Mouse (Mus musculus) common myeloid progenitor, adult 5-6 weeks (primary cell): Measurements from ENCODE around the gene Lilrb4a. TPM values are rescaled to one million over a fixed set of nuclear protein-coding genes. Genes with fewer than 3 reads are reported as not detected.
"Not testable (repeated sequence)": the region's sequence is repeated elsewhere in the genome, so short reads cannot be mapped to it uniquely, and the experiment has no call there.

ENCODE experiments used
- ATAC-seq: replicated peaks from 2 replicates; pipeline ENCODE4 v1.8.0; 2016; ENCODE audit warnings: low read depth, mild to moderate bottlenecking, moderate TSS enrichment, inconsistent platforms; ENCODE audit not compliant: poor library complexity, severe bottlenecking
- total RNA-seq: library from RNA; stranded (forward); fragments of 200-1000, 187-1606 nt; gene quantifications from 2 replicates; pipeline ENCODE4 v1.2.3, GENCODE M21; 2017

Gene Lilrb4a
- 11.6 and 17.0 TPM in 2 replicates for total RNA-seq

DNA sequence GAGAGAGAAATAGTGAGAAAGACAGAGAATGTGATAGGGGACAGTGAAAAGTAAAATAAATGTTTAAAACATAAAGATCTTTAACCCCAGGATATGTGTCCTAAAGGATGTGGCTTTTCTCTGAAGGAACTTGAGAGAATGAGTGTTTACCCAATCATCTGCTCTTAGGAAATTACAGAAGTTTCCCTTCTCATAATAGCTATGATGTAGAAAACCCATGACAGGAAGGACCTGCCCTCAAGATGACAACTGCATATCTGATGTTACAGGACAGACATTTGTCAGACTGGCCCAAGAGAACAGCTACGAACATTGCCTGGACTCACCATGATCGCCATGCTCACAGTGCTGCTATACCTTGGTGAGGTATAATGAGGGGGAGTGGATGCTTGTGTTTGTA is at the start of gene Lilrb4a:
Lilrb4a (plus strand) TSS at position 266 of the 400 bp plus-strand sequence.
- peak; percentile 97 for ATAC-seq

DNA sequence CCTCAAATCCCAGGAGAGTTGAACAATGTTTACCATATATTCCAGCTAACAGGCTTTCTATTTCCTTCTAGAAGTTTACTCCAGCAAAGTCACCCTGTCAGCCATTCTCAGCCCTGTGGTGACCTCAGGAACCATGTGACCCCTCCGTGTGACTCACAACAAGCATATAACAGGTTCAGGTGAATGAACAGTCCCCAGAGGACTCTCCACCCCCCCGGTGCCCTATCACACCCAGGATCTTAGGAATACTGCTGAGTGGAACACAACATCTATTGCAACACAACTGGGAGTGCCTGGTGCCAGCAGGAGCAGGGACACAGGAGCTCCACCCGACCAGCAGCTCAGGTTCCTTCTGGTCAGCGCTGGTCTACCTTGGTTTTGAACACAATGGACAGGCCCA is 39.1 kb upstream of the Lilrb4a start:
- no peak for ATAC-seq

DNA sequence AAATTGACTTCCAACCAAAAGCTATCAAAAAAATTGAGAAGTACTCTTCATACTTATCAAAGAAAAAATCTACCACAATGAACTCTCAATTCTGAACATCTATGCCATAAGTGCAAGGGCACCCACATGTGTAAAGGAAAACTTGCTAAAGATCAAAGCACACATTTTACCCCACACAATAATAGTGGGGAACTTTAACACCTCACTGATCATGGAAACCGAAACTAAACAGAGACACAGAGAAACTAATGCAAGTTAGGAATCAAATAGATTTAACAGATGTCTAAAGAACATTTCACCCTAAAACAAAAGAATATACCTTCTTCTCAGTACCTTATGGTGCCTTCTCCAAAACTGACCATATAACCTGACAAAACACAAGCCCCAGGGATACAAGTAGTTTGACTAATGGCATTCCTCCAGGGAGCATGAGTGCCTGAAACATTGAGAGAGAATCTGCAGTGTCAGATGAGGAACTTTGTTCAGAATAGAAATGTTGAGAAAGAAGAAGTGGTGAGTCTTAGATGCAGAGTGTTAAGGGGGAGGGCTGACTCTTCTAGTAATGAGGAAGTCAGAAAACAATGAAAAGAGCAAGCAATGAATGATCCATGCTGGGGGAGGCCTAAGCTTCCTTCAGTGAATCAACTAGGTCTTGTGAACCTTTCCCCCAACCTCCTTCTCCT is 37.0 kb upstream of the Lilrb4a start:
- ATAC-seq = peak; percentile 87

DNA sequence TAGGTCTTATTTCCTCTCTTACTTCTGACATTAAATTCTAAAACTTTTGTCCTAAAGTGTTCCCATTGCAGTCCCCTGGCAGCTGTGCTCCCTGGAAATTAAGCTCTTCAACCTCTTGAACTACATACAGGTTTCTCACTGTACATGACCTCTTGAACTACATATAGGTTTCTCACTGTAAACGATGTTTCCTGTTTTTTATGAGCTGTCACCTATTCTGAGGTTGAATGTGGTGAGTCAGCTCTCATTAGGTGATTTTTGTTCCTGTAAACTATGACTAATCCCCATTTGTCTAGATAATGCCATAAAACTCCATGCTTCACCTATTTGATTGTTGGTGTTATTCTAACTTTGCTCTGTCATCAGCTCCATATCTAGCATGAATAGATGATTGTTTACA is 36.4 kb upstream of the Lilrb4a start:
- peak; percentile 10; the same call in 1 of the 2 replicates for ATAC-seq

DNA sequence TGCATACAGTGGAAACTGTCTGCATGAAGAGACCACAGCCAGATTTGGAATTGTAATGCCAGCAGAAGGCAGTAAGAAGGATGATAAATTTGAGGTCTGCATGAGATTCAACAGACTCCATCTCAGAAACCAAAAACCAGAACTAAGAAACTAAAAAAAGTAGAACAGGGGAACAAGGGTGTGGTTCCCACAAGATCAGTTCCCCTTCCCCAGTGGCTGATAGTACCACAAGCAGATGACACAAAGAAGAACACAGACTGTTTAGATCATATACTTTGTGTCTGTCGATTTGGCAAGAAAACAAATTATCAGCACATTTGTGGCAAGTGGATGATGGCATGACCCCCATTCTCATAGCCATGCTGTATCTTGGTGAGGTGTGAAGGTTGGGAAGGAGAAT is 35.0 kb upstream of the Lilrb4a start:
- ATAC-seq = peak; percentile 69

DNA sequence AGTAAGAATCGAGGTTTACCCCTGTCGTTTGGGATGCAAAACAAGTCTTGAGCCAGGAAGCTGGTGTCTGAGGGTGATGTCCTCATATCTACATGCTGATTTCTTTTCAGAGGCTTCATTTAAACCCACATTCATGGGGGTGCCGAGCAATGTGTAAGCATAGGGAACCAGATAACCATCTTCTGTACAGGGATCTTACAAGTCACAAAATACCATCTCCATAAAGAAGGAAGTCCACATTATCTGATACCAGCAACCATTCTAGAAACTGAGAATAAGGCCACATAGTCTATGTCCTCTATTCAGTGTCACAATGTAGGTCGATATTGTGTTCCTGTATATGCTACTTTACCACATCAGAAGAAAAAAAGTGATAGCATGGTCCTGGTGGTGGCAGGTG is 34.4 kb upstream of the Lilrb4a start:
- peak; percentile 29 for ATAC-seq

DNA sequence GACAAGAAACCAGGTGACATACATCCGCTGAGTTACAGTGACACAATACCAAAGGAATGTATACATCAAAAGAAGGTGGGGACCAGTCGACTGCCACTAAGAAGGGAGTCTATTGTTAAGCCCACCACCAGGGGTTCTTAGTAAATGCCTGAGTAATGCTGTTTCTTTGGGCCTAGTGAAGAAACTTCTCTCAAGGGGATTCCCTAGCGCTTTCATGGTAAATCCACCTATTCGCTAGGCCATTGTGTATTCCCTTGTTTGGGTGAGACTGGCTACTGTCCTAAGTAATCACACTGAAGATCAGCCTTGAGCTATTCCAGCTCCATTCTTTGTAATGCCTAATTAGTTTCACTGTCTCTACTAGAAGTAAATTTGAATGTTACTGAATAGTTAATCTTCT is 27.0 kb upstream of the Lilrb4a start:
- not testable (repeated sequence) for ATAC-seq

DNA sequence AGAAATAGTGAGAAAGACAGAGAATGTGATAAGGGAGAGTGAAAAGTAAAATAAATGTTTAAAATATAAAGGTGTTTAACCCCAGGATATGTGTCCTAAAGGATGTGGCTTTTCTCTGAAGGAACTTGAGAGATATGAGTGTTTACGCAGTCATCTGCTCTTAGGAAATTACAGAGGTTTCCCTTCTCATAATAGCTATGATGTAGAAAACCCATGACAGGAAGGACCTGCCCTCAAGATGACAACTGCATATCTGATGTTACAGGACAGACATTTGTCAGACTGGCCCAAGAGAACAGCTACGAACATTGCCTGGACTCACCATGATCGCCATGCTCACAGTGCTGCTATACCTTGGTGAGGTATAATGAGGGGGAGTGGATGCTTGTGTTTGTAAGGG is 10.4 kb upstream of the Lilrb4a start, which contains the start of the genes Gm49339 and Lilr4b:
Gm49339 (plus strand) TSS at position 216 of the 400 bp plus-strand sequence.
Lilr4b (plus strand) TSS at position 236 of the 400 bp plus-strand sequence.
- ATAC-seq = peak; percentile 99

DNA sequence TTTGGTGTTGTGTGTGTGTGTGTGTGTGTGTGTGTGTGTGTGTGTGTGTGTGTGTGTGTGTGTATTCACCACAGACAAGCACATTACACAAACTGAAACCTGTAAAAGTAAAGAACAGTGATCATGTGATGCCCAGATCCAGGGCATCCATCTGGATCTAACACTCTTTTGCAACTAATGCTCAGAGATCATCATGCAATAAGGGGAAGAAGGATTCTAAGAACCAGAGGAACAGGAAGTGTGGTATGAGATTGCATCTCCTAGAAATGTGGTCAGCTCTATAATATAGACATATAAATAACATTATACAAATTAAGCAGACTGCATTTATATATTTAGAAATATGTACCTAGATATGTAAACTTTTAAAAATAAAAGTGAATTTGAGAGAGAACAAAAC is 29.3 kb downstream of the Lilrb4a start:
- peak; percentile 85 for ATAC-seq

DNA sequence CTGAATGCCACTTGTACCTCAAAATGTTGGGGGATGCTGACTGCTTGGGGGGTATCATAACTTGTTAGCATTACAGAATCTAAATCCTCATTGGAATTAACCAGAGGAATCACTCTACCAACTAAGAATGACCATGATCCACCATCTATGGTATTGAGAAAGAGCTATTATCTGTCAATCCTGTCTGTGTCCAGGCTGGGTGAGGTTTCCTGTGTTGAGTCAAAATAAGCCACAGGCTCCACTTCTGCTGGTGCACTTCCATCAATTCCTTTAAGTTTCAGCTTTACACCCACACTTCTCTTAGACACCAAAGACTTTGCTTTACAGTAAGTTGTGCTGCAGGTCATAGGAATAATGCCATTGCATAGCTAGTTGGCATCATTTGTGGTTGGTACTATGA is 30.7 kb downstream of the Lilrb4a start:
- peak; percentile 69 for ATAC-seq

DNA sequence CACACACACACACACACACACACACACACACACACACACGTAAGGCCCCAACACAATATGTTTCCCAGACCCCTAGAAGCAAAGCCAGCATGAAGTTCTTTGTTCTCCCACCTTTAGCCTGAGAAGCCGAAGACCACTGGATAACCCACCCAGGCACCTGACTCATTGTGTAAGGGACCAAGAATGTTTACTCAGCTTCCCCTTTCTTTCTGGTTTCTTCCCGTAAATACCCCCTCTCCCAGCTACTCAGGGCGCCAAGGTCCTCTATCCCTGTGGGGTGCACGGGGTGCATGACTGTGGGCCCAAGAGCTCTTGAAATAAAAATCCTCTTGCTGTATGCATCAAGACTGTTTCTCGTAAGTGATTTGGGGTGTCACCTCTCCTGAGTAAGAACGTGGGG is 35.3 kb downstream of the Lilrb4a start:
- peak; percentile 43 for ATAC-seq

DNA sequence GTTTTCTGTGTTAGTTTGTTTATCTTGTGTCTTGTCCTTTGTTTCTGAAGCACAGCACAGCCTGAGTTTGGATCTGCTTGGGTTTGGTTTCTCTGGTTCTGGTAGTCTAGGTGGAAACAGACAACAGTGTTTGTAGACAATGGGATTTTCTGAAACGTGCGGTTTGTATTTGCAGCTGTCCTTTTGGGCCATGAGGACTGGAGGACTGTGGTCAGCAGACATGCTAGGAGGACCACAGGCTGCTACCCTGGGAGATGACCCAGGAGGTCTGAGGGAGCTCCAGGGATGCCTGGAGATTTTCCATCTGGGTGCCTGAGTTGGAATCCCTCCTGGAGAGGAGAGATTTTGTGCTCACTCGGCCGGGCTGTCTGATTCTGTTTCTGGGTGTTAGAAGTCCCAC is 35.9 kb downstream of the Lilrb4a start:
- ATAC-seq = no peak

DNA sequence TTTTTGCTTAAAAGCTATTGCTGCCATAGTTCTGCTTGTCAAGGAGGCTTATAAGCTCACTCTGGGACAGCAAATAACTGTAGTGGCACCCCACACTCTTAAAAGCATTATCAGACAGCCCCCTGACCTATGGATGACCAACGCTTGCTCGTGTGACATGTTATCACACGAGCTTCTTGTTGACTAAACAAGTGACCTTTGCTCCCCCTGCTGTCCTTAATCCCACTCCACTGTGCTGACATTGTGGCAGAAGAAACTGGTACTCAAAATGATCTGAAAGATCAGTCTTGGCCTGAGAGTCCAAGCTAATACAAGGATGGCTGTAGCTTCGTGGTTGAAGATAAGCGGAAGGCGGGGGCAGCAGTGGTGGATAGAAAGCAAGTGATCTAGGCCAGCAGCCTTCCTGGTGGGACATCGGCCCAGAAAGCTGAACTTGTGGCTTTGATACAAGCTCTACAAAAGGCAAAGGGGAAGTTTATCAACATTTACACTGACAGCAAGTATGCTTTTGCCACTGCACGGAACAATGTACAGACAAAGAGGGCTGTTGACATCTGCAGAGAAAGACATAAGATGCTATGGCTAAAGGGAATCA is 38.2 kb downstream of the Lilrb4a start:
- peak; percentile 76 for ATAC-seq

DNA sequence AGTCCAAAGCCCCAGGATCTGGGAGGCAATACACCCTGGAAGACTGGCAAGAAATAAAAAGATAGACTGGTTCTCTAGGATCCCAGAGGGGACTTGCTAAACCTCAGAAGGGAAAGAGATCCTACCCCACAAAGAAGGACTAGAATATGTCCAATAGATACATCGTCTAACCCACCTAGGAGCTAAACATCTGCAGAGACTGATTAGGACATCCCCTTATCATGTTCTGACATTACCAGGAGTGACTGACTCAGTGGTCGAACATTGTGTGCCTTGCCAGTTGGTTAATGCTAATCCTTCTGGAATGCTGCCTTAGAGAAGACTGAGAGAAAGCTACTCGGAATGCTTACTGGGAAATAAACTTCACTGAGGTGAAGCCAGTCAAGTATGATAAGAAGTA is 38.7 kb downstream of the Lilrb4a start:
- ATAC-seq = peak; percentile 24

DNA sequence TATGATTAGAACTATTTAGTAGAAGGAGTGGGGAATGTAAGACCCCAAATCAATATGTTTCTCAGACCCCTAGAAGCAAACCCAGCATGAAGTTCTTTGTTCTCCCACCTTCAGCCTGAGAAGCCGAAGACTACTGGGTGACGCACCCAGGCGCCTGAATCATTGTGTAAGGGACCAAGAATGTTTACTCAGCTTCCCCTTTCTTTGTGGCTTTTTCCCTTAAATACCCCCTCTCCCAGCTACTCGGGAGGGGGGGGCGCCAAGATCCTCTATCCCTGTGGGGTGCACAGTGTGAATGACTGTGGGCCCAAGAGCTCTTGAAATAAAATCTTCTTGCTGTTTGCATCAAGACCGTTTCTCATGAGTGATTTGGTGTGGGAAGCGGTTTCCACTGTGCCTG is 40.1 kb downstream of the Lilrb4a start:
- peak; percentile 39 for ATAC-seq

Other genes with a start within 250 kb of the Lilrb4a start
- not detected in 2 replicates for gene Gm49339, start 10.3 kb upstream of the Lilrb4a start, total RNA-seq
- gene Lilr4b, start 10.3 kb upstream of the Lilrb4a start, total RNA-seq = 8.1 and 11.0 TPM in 2 replicates
- gene Fam162b, start 99.6 kb downstream of the Lilrb4a start, total RNA-seq = not detected in 2 replicates
- not detected in 2 replicates for gene Gprc6a, start 140.5 kb downstream of the Lilrb4a start, total RNA-seq
- gene Rfx6, start 186.8 kb downstream of the Lilrb4a start, total RNA-seq = not detected in 2 replicates